Mouse (Mus musculus) heart, adult 2 months (tissue): ENCODE data around the gene Ttc13.

ENCODE experiments used
- CTCF ChIP-seq: fragments of 200-600 bp; IDR thresholded peaks from 2 replicates; pipeline ENCODE4 v1.8.1; 2022; ENCODE audit warnings: antibody characterized with exemption, mild to moderate bottlenecking, moderate library complexity
- EP300 ChIP-seq: fragments of 200-500 bp; IDR thresholded peaks from 2 replicates; pipeline ENCODE4 v1.6.1; 2011; ENCODE audit warnings: low read depth, low read length, control low read depth; ENCODE audit not compliant: insufficient read depth
- POLR2A ChIP-seq: fragments of 200-500 bp; IDR thresholded peaks from 2 replicates; pipeline ENCODE4 v1.6.1; 2011; ENCODE audit warnings: mild to moderate bottlenecking, low read depth, low read length, control low read depth; ENCODE audit not compliant: insufficient read depth

GRCm38 (mm10) chr8:124648311-124648710, 73.5 kb downstream of the Ttc13 start:
- TF ChIP-seq CTCF (no peak), POLR2A (no peak), EP300 (no peak)
